Mouse (Mus musculus): ENCODE data around the gene Lhx6.

DNA sequence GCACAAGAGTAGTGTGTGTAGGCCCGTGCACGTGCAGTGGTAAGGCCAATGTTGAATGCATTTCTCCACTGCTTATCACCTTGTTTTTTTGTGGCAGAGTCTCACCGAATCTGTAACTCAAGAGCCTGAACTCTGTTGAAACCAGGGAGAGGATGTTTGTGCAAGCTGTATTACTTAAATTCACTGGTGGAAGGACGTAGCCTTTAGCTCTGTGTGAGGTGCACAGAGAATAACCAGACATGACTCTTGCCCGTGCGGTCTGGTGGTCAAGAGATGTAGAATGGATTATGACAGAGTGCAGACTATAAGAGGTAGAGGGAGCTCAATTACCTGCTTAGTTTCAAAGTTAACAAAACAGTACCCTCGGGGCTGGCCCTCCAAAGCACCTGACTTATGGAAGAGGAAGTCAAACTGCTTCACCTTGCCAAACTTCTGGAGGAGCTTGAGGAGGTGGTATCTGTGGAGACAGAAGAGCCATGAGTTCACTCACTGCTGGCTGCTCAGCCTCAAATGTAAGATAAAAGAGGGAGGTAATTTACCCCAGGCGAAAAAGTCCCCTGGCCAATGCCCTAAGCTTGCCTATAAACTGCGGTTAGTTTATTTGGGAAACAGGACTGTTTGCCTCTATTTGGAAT, 21.7 kb upstream of the Lhx6 start:
- no peak for TF ChIP-seq POLR2A (IDR thresholded peaks at IDR 0.05; ENCODE audit: low read depth, low read length)
- no peak for TF ChIP-seq CTCF (conservative IDR thresholded peaks at IDR 0.05; ENCODE audit: insufficient read depth, insufficient read length, low read depth, low read length)

All from kidney, adult 2 months (tissue).